Mouse (Mus musculus): ENCODE results near the gene Rasa3.

DNA sequence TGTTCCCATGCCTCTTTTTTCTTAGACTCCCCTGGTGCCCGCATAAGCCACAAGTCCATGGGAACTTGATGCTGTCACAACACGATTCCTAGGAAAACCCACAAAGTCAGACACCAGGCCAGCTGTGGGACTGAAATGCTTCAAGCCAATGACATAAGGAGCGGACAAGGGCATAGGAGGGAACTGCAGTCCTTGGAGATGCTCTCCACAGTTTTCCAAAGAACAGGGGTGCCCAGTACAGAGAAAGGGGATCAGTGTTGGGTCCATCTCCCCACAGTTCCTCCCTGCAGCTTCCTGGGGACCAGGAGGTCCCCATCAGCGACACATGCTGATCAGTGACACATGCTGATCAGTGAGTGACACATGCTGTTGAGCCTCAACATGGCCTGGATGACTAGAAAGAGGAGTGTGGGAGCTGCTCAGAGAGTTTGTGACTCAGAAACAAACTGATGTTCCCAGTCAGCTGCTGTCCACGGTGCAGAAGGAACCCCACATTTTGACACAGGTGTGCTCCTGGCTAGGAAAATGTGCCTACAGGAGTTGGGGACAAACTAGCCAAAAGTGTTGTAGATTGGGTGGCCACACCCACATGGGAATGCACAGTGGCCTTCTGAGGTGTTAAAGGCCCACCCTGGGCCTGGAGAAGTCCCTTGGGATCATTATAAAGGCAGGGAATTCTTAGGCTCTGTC is 52.0 kb downstream of the Rasa3 start:
- no peak for TF ChIP-seq CTCF (IDR thresholded peaks at IDR 0.05; ENCODE audit: low read depth, low read length)
- TF ChIP-seq POLR2A (IDR thresholded peaks at IDR 0.05; ENCODE audit: borderline replicate concordance, low read depth, low read length), result no peak
